Mouse (Mus musculus) ZHBTc4 (cell line): Measurements from ENCODE around the gene Ripor1.

Experiments
- DNase-seq: peaks from one replicate; pipeline ENCODE4 v3.0.0-alpha.2; 2011; ENCODE audit warnings: low read depth, low spot score

Ripor1 gene

DNA sequence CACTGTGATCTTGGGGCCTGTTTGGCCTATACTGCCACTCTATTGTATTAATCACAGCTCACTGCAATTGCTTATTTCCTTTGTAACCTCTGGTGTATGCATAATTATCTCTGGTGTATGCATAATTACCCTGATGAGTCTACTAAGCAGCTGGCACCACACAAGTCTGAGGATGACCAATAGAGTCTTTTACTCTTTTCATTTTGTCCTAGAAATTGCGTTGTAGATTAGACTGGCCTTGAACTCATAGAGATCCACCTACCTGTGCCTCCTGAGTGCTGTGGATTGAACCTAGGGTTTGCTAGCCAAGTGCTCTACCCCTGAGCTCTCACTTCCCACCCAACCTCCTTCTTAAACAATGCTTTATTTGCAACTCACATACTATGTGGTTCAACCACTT lies 21.0 kb downstream of the Ripor1 start:
- no peak for DNase-seq

DNA sequence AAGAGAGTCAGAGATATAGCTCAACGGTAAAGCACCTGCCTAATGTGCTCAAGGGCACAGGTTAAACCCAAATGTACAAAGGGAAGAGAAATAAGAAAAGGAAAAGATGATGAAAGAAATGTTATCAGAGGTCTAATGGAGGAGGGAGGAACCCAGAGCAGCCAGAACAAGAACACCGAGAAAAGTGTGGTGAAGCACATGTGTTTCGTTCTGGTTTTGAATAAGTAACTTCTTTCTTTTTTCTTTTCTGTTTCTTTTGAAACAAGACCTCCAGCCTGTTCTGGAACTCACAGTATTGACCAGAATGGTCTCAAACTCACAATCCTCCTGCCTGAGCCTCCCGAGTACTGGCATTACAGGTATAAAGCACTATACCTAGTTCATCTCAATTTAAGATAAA lies 24.3 kb downstream of the Ripor1 start:
- DNase-seq, result no peak

DNA sequence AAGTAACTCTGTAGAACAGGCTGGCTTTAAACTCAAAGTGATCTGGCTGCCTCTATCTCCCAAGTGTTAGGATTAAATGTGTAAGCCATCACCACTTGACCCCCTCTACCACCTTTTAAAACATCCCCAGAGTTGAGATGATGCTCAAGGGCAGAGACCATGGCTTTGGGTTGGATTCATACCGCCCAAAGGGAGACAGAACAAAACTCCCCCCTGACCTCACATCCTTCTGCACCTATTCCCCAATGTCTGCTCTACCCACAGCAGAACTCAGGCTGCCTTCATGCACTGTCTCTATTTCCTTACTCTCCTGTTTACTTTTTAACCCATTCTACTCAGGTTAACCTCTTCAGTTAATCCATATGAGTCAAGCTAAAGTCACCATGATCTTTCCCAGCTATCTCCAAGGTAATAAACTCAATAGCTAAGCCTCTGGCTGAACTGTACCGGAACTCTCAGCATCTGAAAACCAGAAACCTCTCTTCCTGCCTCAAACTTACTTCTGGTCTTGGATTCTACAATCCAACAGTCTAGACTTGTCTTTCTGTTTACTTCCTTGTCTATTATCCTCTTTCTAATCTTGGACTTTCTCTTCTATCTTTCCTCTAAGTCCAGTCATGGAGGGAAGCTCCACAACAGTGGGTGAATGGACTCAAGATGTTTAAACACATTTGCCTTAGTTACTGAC lies 29.9 kb downstream of the Ripor1 start:
- DNase-seq, result no peak

DNA sequence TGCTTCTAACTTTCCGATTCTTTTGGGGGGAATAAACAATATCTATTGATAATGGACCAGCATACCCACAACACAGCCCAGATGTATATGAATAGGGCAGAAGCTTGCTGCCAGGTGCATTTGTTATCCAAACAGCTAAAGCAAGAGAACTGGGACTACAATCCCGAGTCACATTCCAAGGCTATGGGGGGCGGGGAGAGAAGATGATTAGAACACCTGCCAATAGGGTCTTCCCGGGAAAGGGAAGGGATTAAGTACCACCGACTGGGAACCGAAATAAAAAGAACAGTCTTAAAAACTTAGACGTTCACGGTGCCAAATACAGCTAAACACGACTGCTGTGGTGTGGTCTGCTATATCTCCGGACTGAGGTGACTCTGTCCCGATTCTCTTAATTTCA lies 30.4 kb downstream of the Ripor1 start:
- DNase-seq, result peak; percentile 56

DNA sequence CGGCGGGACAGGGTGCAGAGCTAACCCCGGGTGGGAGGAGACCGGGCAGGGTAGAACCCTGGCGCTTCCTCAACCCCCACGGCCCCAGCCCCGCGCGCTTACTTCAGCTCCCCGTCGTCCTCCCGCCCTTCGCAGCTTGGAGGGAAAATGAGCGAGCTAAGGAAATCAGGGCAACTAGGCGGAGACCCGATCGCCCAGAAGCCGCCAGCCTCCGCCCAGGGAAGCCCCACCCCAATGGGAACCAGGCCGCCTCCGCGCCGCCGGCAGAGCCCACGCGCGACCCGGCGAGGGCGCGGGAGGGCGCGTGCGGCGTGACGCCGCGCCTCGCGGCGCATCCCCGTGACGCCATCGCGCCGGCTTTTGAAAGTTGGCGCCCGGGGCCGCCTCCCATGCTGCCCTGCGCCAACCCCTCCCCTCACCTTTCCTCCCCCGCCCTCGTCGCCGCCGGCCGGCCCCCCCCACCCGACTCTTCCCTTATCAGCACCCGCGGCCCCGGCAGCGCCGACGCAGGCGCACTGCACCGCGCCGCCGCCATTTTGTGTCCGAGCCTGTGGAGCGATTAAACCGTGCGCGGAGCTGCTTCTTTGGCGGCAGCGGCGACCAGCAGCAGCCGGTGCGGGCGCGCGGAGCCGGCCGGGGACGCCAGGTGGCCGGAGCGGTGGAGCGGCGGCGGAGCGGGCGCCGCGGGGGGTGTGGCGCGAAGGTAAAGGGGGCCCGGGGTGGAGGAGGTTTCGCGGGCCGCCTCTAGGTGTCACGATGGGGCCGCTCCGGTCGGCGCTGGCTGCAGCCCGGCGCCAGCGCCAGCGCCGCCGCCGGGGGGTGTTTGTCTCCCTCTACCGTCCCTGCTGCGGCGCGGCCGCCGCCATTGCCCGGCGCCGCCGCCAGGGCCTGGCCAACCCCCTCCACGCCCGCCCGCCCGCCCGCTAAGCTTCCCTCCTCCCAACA lies 31.2 kb downstream of the Ripor1 start, which contains the start of gene Ctcf:
Gene Ctcf, plus strand, starts transcription at position 551 of the 945 bp plus-strand sequence.
- DNase-seq, result peak; percentile 97

DNA sequence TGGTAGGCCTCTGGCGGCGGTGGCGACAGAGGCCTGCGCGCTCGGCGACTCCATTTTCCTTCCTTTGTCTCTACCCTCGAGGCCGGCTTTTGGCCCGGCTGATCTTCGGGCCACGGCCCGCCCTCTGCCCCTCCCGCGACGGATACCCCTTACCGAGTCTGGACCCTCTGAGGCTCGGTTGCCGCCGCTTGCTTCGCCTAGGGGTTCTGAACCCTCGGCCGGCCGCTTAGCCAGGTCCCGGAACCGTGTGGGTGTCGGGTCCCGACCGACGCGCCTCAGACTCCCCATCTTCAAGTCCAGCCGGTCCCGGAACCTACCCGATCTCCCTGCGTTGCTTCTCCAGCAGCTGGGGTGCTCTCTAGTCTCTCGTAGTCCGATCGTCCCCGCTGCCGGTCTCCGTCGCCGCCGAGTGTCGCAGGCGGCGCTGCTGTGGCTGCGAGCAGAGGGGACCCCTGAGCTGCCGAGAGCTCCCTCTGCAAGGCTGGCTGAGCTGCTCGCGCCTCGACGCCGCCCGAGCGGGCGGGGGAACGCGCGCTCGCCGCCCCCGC lies 32.0 kb downstream of the Ripor1 start, which contains the start of gene Agrp:
Gene Agrp, minus strand, starts transcription at position 431 of the 548 bp plus-strand sequence.
- no peak for DNase-seq

DNA sequence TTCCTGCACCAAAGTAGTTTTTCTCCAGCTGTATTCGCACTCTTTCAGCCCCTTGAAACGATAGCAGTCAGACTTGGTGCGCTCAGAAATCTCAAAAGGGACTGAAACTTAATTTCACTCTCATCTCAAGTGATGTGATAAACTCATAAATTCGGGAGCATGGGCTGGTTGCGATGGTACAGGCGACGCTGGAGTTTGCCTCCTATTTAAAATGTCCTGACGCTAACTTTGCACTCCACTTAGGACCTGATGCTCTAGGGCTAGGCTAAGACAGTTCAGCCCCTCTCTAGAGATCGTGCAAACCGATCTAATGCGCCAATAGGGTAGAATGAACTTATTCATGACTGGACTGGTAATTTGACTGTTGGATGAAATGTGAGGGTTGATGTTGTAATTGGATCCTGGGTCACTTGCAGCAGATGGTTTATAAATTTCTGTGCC lies 32.6 kb downstream of the Ripor1 start:
- DNase-seq, result peak; percentile 44

DNA sequence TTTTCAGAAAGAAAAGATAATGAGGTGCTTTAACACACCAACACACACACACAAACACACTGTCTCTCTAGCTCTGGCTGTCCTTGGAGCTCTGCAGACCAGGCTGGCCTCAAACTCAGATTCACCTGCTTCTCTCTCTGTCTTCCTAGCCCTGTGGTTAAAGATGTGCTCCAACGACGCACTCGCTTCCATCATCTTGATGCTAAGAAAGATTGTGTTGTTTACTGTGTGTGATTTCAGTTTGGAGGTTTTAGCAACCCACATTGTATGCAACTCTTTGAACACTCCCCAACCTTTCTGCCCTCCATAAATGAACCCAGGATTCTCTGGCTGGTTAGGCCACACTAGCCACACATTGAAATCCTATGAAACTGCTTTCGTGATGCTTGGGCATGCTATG lies 33.5 kb downstream of the Ripor1 start:
- no peak for DNase-seq

DNA sequence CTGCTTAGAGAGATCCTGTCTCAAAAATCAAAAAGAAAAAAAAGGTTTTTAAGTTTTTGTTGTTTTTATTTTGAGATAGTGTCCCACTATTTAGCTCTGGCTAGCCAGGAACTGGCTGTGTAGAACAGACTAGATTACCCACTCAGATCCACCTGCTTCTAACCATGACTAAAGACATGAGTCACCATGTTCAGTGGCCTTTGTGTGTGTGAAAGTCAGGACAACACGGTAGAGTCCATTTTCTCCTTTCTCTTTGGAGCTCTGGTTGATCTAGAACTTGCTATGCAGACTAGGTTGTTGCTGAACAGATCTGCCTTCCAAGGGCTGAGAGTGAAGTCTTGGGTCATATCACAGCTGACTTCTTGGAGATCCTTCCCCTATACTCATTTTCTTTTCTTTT lies 34.8 kb downstream of the Ripor1 start:
- DNase-seq, result no peak

DNA sequence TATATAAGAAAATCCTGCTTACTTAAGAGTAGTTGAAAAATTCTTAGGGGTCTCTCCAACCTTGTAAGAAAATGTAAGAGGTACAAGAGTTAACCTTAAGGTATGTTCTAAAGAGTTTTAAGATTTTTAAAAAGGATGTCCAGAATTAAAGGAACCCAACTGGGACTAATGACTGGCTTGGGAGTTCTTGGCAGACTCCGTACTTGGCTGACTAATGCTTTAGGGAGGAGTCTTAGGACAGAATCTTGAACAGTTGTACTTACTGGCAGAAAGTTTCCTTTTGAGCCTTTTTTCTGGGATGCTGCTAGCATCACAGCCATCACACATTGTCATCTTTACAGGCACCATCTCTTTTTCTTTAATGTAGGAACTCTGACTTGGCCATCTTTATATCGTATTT lies 35.5 kb downstream of the Ripor1 start:
- DNase-seq, result no peak

DNA sequence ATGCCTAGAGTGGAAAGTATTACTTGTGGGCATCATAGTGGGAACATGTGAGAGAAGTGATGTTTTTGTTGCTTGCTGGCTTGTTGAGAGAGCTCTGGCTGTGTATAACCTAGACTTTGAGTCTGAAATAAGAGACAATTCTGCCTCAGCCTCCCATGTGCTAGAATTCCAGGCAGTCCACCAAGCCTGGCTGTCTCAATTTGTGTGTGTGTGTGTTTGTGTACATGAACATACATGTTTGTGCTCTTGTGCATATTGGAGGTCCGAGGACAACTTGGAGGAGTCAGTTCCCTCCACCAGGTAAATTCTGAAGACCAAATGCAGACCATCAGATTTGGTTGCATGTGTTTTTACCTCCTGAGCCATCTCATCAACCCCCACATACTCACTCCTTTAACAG lies 40.1 kb downstream of the Ripor1 start:
- DNase-seq, result no peak

DNA sequence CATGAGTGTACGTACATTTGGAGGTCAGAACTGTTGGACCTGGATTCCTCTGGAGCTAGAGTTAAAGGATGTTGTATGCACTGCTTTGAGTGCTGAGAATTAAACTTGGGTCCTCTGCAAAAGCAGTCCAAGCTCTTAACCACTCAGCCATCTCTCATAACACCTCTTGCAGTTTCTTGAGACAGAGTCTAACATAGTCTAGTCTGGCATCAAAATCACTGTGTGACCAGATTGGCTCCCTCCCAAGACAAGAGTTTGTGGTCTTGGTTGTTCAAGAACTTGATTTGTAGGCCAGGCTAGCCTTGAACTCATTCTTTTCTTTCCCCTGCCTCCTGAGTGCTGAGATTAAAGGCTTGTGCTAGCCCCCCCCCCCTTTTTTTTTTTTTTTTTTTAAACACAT lies 43.9 kb downstream of the Ripor1 start:
- DNase-seq, result no peak

DNA sequence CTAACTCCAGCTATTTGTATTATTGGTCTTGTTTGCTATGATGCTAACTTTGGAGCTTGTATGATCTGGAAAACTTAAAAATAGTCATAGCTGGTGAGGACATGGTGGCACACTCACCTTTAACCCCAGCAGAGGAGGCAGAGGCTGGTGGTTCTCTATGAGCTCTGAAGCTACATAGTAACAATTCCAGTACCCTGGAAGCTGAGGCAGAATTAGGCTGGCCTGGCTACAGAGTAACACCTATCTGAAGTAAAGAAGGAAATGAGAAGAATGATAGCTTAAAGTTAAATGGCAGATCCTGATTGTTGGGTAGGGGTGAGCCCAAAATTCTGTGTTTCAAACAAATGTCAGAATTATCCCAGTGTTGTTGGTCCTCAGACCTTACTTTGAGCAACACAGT lies 52.6 kb downstream of the Ripor1 start:
- DNase-seq, result no peak

DNA sequence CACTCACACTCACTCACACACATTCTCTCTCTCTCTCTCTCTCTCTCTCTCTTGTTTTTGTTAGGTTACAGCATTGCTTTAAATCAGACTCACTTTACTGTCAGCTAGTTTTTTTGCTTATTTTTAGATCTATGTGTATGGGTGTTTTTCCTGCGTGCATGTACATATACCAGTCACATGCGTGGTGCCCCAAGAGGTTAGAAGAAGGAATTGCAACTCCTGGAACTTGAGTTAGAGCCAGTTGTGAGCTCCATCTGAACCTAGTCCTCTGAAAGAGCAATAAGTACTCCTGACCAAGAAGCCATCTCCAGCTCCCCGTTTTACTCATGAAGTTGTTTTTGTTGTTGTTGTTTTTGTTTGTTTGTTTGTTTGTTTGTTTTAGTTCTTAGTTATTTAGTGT lies 56.1 kb downstream of the Ripor1 start:
- DNase-seq, result peak; percentile 80
